In the genomic region with DNA sequence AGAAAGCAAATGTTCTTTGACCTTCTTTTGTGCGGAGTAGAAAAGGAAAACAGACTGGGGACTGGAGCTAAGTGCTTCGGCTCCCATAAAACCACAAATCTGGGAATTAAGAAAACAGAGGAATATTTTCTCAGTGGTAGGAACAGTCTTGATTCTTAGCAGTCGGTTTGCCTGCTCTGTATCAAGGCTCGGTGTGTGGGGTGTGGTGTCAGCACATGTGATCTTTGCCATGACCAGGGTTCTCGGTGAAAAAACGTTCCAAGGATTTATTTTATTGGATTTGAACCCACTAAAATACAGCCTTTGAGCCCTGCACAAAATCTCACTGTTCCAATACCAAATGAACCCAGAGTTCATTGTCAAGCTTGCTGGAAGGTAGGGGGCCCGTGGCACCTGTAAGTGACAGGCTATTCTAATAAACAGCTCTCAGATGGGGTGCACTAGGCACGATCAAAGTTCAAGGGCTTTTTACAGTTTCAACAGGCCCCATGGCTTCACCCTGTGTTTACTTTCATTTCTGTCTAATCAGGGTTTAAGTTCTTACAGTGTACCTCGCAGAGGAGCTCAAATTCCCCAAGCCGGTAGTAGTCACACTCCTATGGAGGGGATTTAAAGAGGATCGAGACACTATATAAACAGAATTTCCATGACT, we compare ENCODE assay signal across 21 mouse cellular contexts.
DNase-seq lines count a peak whose midpoint lies in the region; ATAC-seq and TF ChIP-seq lines count a peak whose summit lies in the region.
"Had no signal": no experiment of that assay in that cellular context is flagged by ENCODE, and none has a peak within 500 bp of the region (broad histone marks: within the 10 kb centered on the region; RNA-seq: fewer than 3 reads in every experiment).

No protein-coding gene starts in this region.

- H3K4me2 ChIP-seq in lung, embryonic 14.5 days: 0 out of 2 replicates have a peak overlapping the region, but pooled peaks have one; percentile 15
- H3K4me2 ChIP-seq in intestine, embryonic 16.5 days (ENCODE audit: low read depth, low read length): peak overlapping the region; percentile 3; the same call in 1 of the 2 replicates
- H3K4me2 ChIP-seq in liver, embryonic 15.5 days: no peak overlapping the region
- H3K4me2 ChIP-seq in stomach, embryonic 16.5 days (ENCODE audit: low read depth, low read length): peak overlapping the region; percentile 23; the same call in 1 of the 2 replicates
- H3K4me2 ChIP-seq in midbrain, embryonic 13.5 days (replicated peaks): no peak overlapping the region
- H3K4me2 ChIP-seq: forebrain, embryonic 12.5 days; heart, embryonic 15.5 days; midbrain, embryonic 12.5 days had no signal

- no peak for TF ChIP-seq CTCF in lung, embryonic 14.5 days (IDR thresholded peaks at IDR 0.05; ENCODE audit: low read depth)

- H3K36me3 ChIP-seq in lung, embryonic 14.5 days (ENCODE audit: insufficient read depth): no peaks in the 10 kb centered on the region
- no peaks in the 10 kb centered on the region for H3K36me3 ChIP-seq in intestine, embryonic 16.5 days (ENCODE audit: control insufficient read depth, insufficient read depth, low read length)
- H3K36me3 ChIP-seq in liver, embryonic 15.5 days (replicated peaks): no peaks in the 10 kb centered on the region
- H3K36me3 ChIP-seq in stomach, embryonic 16.5 days (ENCODE audit: control insufficient read depth, insufficient read depth, low read length): no peaks in the 10 kb centered on the region
- H3K36me3 ChIP-seq in midbrain, embryonic 13.5 days: no peaks in the 10 kb centered on the region
- H3K36me3 ChIP-seq: forebrain, embryonic 12.5 days; heart, embryonic 15.5 days; midbrain, embryonic 12.5 days had no signal

- DNase-seq in lung, embryonic 14.5 days: peak; percentile 17
- DNase-seq in lung, postnatal 10 days: no peak
- DNase-seq in urinary bladder, postnatal 10 days (ENCODE audit: low spot score): no peak
- DNase-seq: adrenal gland, adult 2 months; cerebellum, adult 2 months; cerebellum, postnatal 36 days; gastrocnemius, postnatal 14 days; heart, adult 18-20 months; heart, postnatal 4 days; kidney, adult 8-10 months; kidney, postnatal 36 days; layer of hippocampus, adult 9-11 months; spleen, adult 18-20 months had no signal

- 45% methylated on average over 11 of the region's 11 CpGs for WGBS in lung, embryonic 14.5 days
- WGBS in intestine, embryonic 16.5 days: 36% methylated on average over 11 of the region's 11 CpGs
- 60% methylated on average over 11 of the region's 11 CpGs for WGBS in liver, embryonic 15.5 days (ENCODE audit: insufficient replicate concordance)
- WGBS in stomach, embryonic 16.5 days: 33% methylated on average over 11 of the region's 11 CpGs
- 84% methylated on average over 11 of the region's 11 CpGs for WGBS in midbrain, embryonic 13.5 days

- no peak overlapping the region for H3K9ac ChIP-seq in lung, embryonic 14.5 days
- peak overlapping the region; percentile 20; the same call in 1 of the 2 replicates for H3K9ac ChIP-seq in intestine, embryonic 16.5 days (ENCODE audit: low read depth, low read length)
- H3K9ac ChIP-seq in liver, embryonic 15.5 days: no peak overlapping the region
- no peak overlapping the region for H3K9ac ChIP-seq in stomach, embryonic 16.5 days (ENCODE audit: low read length)
- H3K9ac ChIP-seq in midbrain, embryonic 13.5 days (replicated peaks): no peak overlapping the region
- H3K9ac ChIP-seq: forebrain, embryonic 12.5 days; heart, embryonic 15.5 days; midbrain, embryonic 12.5 days had no signal

- H3K27me3 ChIP-seq in lung, embryonic 14.5 days (ENCODE audit: insufficient read depth, low read length): no peaks in the 10 kb centered on the region
- no peaks in the 10 kb centered on the region for H3K27me3 ChIP-seq in intestine, embryonic 16.5 days (replicated peaks; ENCODE audit: control insufficient read depth, insufficient read depth, low read length)
- 0 out of 2 replicates have a peak, but pooled peaks cover 2% of the 10 kb centered on the region for H3K27me3 ChIP-seq in liver, embryonic 15.5 days
- no peaks in the 10 kb centered on the region for H3K27me3 ChIP-seq in stomach, embryonic 16.5 days (ENCODE audit: control insufficient read depth, insufficient read depth, low read length)
- H3K27me3 ChIP-seq in midbrain, embryonic 13.5 days: no peaks in the 10 kb centered on the region
- H3K27me3 ChIP-seq: forebrain, embryonic 12.5 days; heart, embryonic 15.5 days had no signal

- H3K27ac ChIP-seq in lung, embryonic 14.5 days (ENCODE audit: low read depth): 0 out of 2 replicates have a peak overlapping the region, but pooled peaks have one; percentile 30
- H3K27ac ChIP-seq in intestine, embryonic 16.5 days (ENCODE audit: low read length): peak overlapping the region; percentile 82
- peak overlapping the region; percentile 52; the same call in 1 of the 2 replicates for H3K27ac ChIP-seq in liver, embryonic 15.5 days (replicated peaks)
- peak overlapping the region; percentile 82 for H3K27ac ChIP-seq in stomach, embryonic 16.5 days (ENCODE audit: low read length)
- no peak overlapping the region for H3K27ac ChIP-seq in midbrain, embryonic 13.5 days
- H3K27ac ChIP-seq: forebrain, embryonic 12.5 days; heart, embryonic 15.5 days; midbrain, embryonic 12.5 days had no signal

- ATAC-seq in lung, embryonic 14.5 days (ENCODE audit: insufficient read depth): no peak
- peak; percentile 92 for ATAC-seq in intestine, embryonic 16.5 days
- ATAC-seq in liver, embryonic 15.5 days (ENCODE audit: insufficient read depth): peak; percentile 65
- peak; percentile 75 for ATAC-seq in stomach, embryonic 16.5 days (ENCODE audit: insufficient read depth, low FRiP score)
- no peak for ATAC-seq in midbrain, embryonic 13.5 days
- ATAC-seq: hindbrain, embryonic 16.5 days had no signal

- H3K9me3 ChIP-seq in lung, embryonic 14.5 days (ENCODE audit: low read depth, low read length): no peaks in the 10 kb centered on the region; the same call in 1 of the 2 replicates
- H3K9me3 ChIP-seq in intestine, embryonic 16.5 days (ENCODE audit: control insufficient read depth, low read length): no peaks in the 10 kb centered on the region
- no peaks in the 10 kb centered on the region for H3K9me3 ChIP-seq in liver, embryonic 15.5 days (replicated peaks)
- H3K9me3 ChIP-seq in stomach, embryonic 16.5 days (replicated peaks; ENCODE audit: control insufficient read depth, low read length): peaks cover 7% of the 10 kb centered on the region; the same call in 1 of the 2 replicates
- H3K9me3 ChIP-seq in midbrain, embryonic 13.5 days: no peaks in the 10 kb centered on the region
- H3K9me3 ChIP-seq: heart, embryonic 15.5 days; midbrain, embryonic 12.5 days had no signal

- H3K4me3 ChIP-seq in lung, embryonic 14.5 days (ENCODE audit: low read depth, low read length): no peak overlapping the region
- peak overlapping the region; percentile 13; the same call in 1 of the 2 replicates for H3K4me3 ChIP-seq in intestine, embryonic 16.5 days (ENCODE audit: low read length)
- H3K4me3 ChIP-seq in liver, embryonic 15.5 days (replicated peaks): no peak overlapping the region
- H3K4me3 ChIP-seq in stomach, embryonic 16.5 days (replicated peaks; ENCODE audit: low read length): no peak overlapping the region
- no peak overlapping the region for H3K4me3 ChIP-seq in midbrain, embryonic 13.5 days (replicated peaks)
- H3K4me3 ChIP-seq: forebrain, embryonic 12.5 days; heart, embryonic 15.5 days; midbrain, embryonic 12.5 days had no signal

- peaks cover 13% of the 10 kb centered on the region for H3K4me1 ChIP-seq in lung, embryonic 14.5 days (ENCODE audit: insufficient read depth)
- peaks cover 20% of the 10 kb centered on the region for H3K4me1 ChIP-seq in intestine, embryonic 16.5 days (ENCODE audit: control insufficient read depth, insufficient read depth, low read length)
- H3K4me1 ChIP-seq in liver, embryonic 15.5 days (replicated peaks): peaks cover 11% of the 10 kb centered on the region; the same call in 1 of the 2 replicates
- H3K4me1 ChIP-seq in stomach, embryonic 16.5 days (ENCODE audit: control insufficient read depth, insufficient read depth, low read length): peaks cover 27% of the 10 kb centered on the region
- peaks cover 15% of the 10 kb centered on the region for H3K4me1 ChIP-seq in midbrain, embryonic 13.5 days (replicated peaks)

Comparison
In these comparisons a context has a peak if more than half of its experiments do, and no peak if none do; other contexts are left out.
1. ATAC-seq: peak in intestine, embryonic 16.5 days (single experiment), liver, embryonic 15.5 days (single experiment) and stomach, embryonic 16.5 days (single experiment); none in lung, embryonic 14.5 days (single experiment) and midbrain, embryonic 13.5 days (single experiment).
2. H3K4me2 ChIP-seq: peak in lung, embryonic 14.5 days (single experiment), intestine, embryonic 16.5 days (single experiment) and stomach, embryonic 16.5 days (single experiment); none in liver, embryonic 15.5 days (single experiment) and midbrain, embryonic 13.5 days (single experiment).